Mouse (Mus musculus): ENCODE data around the gene Tmem220. TPM values are rescaled to one million over a fixed set of nuclear protein-coding genes. Genes with fewer than 3 reads are reported as not detected.

Gene Tmem220
- polyA plus RNA-seq (2017; shearing (Covaris generic)), result under 1 TPM; 0.27 to 0.72 TPM

GRCm38 (mm10) chr11:67024867-67025477 lies at the start of gene Tmem220:
Gene Tmem220 (plus strand): TSS chr11:67025154.

GRCm38 (mm10) chr11:67052321-67052952 lies 27.5 kb downstream of the Tmem220 start, which contains the start of the genes Adprm and Sco1:
Gene Adprm (minus strand): TSS chr11:67052594.
Gene Sco1 (plus strand): TSS chr11:67052670.

GRCm38 (mm10) chr11:67078000-67078399 lies 53.0 kb downstream of the Tmem220 start, which contains the start of gene Myh3:
Gene Myh3 (plus strand): TSS chr11:67078300.

Other genes with a start within 250 kb of the Tmem220 start
- not detected for gene Pirt, start 113.2 kb upstream of the Tmem220 start, polyA plus RNA-seq (2017; shearing (Covaris generic))
- not detected for gene Tmem238l, start 68.5 kb upstream of the Tmem220 start, polyA plus RNA-seq (2017; shearing (Covaris generic))
- 10 to 100 TPM; 50.2 to 55.1 TPM for gene Adprm, start 27.4 kb downstream of the Tmem220 start, polyA plus RNA-seq (2017; shearing (Covaris generic))
- 10 to 100 TPM; 10.2 to 12.4 TPM for gene Sco1, start 27.5 kb downstream of the Tmem220 start, polyA plus RNA-seq (2017; shearing (Covaris generic))
- gene Myh3, start 53.1 kb downstream of the Tmem220 start, polyA plus RNA-seq (2017; shearing (Covaris generic)), result under 1 TPM; 0.10 to 0.44 TPM
- gene Myh2, start 145.9 kb downstream of the Tmem220 start, polyA plus RNA-seq (2017; shearing (Covaris generic)), result under 1 TPM in 1 of 2 experiments, not detected in 1; 0.47 TPM
- gene Myh1, start 174.9 kb downstream of the Tmem220 start, polyA plus RNA-seq (2017; shearing (Covaris generic)), result under 1 TPM in 1 of 2 experiments, not detected in 1; 0.12 TPM
- gene Myh4, start 212.9 kb downstream of the Tmem220 start, polyA plus RNA-seq (2017; shearing (Covaris generic)), result under 1 TPM in 1 of 2 experiments, not detected in 1; 0.23 TPM